Mouse (Mus musculus): ENCODE data around the gene Slc44a5. TPM values are rescaled to one million over a fixed set of nuclear protein-coding genes. Genes with fewer than 3 reads are reported as not detected.
A peak's percentile ranks its signal among the peaks of the same experiment; 100 is the strongest.
"Not testable (repeated sequence)": the region's sequence is repeated elsewhere in the genome, so short reads cannot be mapped to it uniquely, and the experiment has no call there.

Slc44a5 gene
- total RNA-seq, 4 experiments from 2014 or later, result 0.03 to 0.11 (median 0.06) TPM; not detected in 1

- no peak for DNase-seq
Measured at GRCm38 (mm10) chr3:154244932-154245331, 271.7 kb downstream of the Slc44a5 start.

- peak; percentile 6 for DNase-seq
Measured at GRCm38 (mm10) chr3:154251486-154251885, 278.2 kb downstream of the Slc44a5 start.

GRCm38 (mm10) chr3:154252219-154252618 is 279.0 kb downstream of the Slc44a5 start:
- DNase-seq, result no peak

DNA sequence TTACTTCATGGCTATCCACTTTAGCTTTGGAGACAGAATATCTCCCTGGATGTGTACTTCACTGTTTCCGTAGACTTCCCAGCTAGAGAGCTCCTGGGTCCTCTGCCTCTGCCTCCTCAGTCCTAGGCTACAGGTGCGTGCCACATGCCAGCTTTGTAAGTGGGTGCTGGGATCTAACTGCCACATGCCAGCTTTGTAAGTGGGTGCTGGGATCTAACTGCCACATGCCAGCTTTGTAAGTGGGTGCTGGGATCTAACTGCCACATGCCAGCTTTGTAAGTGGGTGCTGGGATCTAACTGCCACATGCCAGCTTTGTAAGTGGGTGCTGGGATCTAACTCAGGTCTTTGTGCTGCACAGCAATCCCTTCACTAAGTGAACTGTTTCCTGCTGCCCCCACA is 281.0 kb downstream of the Slc44a5 start:
- DNase-seq, result not testable (repeated sequence)

GRCm38 (mm10) chr3:154257312-154257711 is 284.1 kb downstream of the Slc44a5 start:
- DNase-seq, result no peak

DNA sequence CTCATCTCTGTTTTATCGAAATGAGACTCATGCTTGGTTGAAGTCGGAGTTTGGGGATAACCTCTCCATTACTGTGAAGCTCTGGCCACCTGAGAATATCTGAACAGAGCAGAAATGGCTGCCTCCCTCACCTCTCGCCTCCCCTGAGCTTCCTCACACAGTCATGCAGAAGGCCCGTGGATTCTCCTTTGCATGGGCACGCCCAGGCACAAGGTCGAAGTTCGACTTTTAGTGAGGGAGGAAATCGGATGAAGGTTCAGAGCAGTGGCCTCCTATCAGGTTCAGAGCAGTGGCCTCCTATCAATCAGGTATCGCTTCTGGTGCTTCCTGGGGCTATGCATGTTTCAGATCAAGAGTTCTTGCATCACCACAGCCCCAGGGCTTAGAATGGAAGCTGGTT is 295.1 kb downstream of the Slc44a5 start:
- no peak for DNase-seq

DNA sequence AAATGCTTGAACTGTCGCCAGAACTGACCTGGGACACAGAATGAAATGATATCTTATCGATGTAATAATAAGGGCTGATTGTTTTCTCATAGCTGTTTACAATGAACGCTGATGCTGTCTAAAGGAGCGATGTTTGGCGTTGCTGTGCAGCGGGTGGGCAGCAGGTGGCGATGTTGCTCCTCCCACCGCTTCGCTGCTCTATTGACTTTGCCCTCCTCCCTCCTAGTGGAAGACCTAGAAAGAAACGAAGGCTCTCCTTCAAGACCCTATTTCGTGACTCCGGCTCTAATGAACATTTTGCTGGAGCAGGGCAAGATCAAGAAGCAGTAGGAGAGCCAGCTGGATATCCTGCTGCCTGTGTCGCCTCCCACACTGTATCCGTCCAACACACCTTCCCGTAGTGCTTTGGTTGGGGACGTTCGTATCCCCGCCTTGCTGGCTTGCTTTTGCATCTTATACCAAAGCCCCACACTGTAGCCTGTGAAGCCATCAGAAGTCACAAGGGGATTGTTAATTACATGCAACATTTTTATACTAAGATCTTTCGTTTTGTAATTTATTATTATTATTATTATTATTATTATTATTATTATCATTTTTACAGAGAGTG is 296.6 kb downstream of the Slc44a5 start:
- DNase-seq, result peak; percentile 25

DNA sequence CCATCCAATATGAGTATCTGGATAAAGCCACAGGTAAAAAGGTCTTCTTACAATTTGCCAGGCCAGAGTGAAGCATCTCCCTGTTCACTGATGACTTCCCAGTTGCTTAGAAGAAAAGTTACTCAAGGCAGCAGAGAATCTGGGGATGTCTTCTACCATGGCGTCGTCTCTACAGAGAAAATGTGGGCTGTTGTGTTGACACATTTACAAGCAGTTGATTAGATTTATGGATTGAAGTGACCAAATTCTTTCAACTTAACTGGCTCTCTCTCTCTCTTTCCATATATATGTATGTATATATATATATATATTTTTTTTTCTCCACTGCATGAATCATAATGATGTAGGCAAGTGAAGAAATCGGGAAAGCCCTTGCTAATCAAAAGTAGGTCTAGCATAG is 301.4 kb downstream of the Slc44a5 start:
- DNase-seq, result no peak

- no peak for DNase-seq
Measured at GRCm38 (mm10) chr3:154284260-154284659, 311.0 kb downstream of the Slc44a5 start.

GRCm38 (mm10) chr3:154285351-154285750 is 312.1 kb downstream of the Slc44a5 start:
- no peak for DNase-seq

DNA sequence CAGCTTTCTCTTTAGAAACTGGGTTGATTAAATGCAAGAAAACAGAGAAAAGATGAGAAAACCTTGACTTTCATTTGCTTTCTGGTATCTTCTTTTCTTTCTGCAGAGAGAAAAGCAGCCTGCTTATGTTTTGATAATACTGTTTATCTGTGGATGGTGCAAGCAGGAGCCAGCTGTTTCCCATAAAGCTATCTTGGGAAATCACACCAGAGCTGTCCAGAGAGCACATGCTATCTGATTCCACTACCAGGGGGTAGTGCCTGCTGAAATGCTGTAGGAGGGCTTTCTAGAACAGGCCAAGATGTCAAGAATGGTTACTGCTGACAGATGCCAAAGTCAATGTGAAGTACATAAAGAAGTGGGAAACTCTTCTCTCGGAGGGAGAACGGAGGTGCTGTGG is 314.0 kb downstream of the Slc44a5 start:
- no peak for DNase-seq

DNA sequence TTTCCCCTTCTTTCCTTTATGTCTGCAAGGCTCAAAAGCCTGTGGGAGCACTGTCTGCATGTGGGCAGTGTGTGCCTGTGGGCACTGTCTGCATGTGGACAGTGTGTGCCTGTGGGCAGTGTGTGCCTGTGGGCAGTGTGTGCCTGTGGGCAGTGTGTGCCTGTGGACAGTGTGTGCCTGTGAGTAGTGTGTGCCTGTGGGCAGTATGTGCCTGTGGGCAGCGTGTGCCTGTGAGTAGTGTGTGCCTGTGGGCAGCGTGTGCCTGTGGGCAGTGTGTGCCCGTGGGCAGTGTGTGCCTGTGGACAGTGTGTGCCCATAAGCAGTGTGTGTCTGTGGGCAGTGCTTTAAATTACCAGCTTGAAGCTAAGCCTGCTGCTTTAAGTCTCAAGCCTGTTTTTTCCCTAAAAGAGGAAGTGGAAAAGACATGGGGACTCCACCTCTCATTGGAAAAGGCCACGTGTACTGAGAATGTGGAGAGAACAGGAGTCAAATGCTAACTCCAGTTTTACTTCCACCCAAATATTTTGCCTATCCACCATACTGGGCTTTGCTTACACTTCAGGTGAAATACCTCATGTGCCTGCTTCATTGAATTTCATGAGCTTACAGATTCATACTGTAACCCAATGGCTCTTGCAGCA is 315.3 kb downstream of the Slc44a5 start:
- no peak for DNase-seq

DNA sequence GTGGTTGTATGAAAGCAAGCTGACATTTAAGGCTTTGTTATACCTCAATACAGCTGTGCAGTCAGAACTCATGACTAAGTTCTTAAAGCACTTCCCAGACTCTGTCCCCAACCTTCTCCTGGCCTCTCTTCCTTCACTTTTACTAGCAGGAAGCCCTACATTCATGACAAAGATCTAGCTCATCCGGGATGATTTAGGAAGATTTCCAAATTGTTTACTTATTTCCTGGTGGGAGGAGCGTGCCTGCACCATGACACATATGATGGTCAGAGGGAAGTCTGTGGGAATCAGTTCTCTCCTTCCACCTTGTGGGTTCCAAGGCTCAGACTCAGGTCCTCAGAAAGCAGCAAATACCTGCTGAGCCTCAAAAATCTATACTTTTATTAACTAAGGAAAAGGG is 317.1 kb downstream of the Slc44a5 start:
- DNase-seq, result no peak

DNA sequence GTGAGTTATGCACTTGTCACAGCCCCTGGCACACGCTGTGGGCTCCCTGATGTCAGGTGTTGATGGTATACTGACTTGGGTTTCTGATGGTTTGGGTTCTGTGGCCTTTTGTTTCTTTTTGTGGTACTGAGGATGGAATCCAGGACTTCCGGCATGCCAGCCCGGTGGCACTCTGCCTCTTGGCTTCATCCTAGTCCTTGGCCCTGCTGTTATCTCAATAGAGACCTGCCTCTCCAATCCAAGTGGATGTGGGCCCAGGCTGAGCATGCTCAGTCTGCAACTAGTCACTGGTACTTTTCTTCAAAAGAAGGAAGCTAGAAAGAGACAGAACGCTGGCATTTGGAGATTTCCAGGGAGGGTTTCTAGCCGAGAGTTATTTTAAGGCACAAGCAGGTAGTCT is 318.9 kb downstream of the Slc44a5 start:
- DNase-seq, result no peak

- no peak for DNase-seq
Measured at GRCm38 (mm10) chr3:154293839-154294490, 320.7 kb downstream of the Slc44a5 start.

DNA sequence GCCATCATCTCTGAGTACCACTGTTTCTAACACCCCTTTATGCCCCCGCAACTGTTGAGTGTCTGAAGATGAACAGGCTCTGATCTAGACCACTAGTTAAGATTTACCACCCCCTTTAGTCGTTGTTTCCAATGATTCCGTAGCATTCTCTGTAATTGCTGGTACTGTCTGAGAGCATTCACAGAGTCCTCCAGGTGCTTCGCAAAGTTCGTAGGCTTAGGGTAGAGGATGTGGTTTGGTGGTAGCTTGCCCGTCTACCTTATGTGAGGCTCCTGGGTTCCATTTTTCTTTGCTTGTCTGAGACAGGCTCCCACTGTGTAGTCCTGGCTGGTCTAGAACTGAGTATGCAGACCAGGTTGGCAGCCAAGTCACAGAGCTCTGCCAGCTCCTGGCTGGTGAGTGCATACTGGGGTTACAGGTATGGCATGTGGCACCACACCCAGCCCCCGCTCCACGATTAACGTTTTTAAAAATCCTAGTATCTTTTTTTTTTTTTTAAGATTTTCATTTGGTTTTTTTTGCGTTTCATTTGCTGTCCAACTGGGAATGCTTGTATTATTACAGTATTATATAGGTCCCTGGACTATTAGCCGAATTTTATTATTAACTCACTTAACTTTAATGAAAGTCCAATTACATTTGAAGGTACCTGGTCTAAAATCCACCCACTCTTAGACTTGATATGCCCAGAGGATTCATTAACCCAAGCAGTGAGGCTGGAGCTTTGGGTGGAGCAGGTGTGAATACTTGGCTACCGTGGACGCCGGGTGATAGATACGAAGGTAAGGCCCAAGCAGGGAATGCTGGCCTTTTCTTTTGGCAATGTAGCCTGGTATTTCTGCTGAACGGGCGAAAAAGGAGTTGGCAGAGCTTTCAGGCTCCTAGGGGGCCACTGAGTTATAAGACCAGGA is 321.9 kb downstream of the Slc44a5 start:
- no peak for DNase-seq

GRCm38 (mm10) chr3:154297499-154297898 is 324.3 kb downstream of the Slc44a5 start:
- DNase-seq, result peak; percentile 4

DNA sequence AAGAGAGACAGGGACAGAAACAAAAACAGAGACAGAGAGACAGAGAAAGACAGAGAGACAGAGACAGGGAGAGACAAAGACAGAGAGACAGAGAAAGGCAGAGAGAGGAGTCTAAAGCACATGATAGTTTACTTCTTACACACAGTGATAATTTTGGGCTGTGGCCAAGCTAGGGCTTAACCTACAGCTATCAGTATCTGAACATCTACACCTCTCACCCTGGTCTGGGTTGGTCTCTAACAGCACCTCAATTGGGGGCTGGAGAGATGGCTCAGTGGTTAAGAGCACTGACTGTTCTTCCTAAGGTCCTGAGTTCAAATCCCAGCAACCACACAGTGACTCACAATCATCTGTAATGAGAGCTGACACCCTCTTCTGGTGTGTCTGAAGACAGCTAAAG is 325.3 kb downstream of the Slc44a5 start:
- no peak for DNase-seq

- DNase-seq, result no peak
Measured at GRCm38 (mm10) chr3:154300006-154300405, 326.8 kb downstream of the Slc44a5 start.

DNA sequence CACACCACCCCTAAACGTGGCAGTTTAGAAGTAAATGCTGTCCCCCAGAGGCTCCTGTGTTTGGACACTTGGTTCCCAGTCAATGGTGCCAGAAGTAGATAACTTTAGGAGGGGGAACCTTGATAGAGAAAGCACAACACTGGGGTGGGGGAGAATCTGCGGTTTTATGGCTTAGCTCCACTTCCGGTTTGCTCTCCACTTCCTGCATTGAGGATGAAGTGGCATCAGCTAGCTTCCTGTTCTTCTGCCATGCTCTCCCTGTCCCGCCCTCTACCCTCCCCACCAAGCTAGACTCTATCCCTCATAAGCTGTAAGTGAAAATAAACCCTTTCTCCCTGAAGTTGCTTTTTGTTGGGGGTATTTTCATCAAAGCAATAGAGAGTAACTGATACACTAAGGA is 327.9 kb downstream of the Slc44a5 start:
- no peak for DNase-seq

GRCm38 (mm10) chr3:154305163-154305884 is 332.1 kb downstream of the Slc44a5 start:
- no peak for DNase-seq

DNA sequence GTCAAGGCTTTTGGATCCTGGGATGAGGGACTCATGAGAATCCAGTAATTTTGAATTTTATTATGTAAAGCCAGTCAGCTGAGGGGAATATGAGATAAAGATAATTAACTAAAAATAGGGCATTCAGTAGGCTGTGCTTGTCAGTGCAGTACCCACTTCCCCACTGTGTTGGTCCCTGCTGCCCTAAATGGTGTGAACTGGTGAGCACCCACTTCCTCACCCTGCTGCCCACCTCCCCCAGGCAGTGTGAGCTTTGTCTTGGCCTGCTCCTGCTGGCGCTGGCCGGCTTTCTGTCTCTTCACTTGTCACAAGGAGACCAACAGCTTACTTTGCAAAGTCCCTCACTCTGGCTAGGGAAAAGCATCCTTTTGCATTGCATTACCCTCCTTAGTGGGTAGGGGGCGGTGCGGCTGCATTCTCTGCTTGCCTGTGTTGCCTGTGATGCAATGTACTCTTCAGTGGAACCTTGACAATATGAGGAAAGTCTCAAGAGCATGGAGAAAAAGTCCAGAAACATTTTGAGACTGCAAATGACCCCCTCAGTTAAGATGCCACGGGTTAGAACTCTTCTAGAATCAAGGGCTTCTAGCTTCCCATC is 344.5 kb downstream of the Slc44a5 start:
- no peak for DNase-seq
